Mouse (Mus musculus): ENCODE data around the gene Hcfc2.

The Hcfc2 gene

DNA sequence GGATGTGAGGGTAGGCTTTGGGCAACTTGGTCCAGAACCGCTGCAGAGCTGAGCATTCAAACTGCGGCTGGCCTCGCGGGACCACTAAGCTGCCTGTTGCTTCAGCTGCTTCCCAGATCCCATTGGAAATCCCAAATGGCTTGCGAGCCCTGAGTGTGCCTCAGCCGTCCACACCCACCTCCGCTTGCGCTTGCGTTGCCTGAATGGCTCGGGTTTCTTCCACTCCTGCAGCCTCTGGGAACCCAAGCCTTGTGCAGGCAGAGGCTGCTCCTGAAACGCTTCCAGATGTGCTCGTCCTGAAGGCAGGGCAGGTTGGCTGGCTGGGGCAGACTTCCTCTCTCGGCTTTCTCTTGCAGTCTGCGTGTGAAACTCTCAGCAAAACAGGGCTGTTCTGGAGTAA is 5.5 kb upstream of the Hcfc2 start, which contains the start of gene Glt8d2:
Glt8d2 (minus strand) TSS at position 157 of the 400 bp plus-strand sequence.
- no peak for TF ChIP-seq POU5F1 (IDR thresholded peaks at IDR 0.05; ENCODE audit: borderline replicate concordance, low read length)
- TF ChIP-seq NANOG (IDR thresholded peaks at IDR 0.05; ENCODE audit: borderline replicate concordance, low read length), result no peak
- no peak for TF ChIP-seq CTCF (conservative IDR thresholded peaks at IDR 0.05; ENCODE audit: low read length)
- peaks cover 14% of the 10 kb centered on the region for H3K4me1 ChIP-seq (replicated peaks; ENCODE audit: low read depth, low read length)
- no peaks in the 10 kb centered on the region for H3K36me3 ChIP-seq (ENCODE audit: insufficient read depth, low read length)
- peaks cover 35% of the 10 kb centered on the region for H3K27me3 ChIP-seq (ENCODE audit: insufficient read depth, low read length)
- peak within 1 kb of the TSS; percentile 29 for H3K4me3 ChIP-seq (replicated peaks; ENCODE audit: low read length)
- no peaks in the 10 kb centered on the region; the same call in 1 of the 2 replicates for H3K9me3 ChIP-seq (ENCODE audit: low read length)

DNA sequence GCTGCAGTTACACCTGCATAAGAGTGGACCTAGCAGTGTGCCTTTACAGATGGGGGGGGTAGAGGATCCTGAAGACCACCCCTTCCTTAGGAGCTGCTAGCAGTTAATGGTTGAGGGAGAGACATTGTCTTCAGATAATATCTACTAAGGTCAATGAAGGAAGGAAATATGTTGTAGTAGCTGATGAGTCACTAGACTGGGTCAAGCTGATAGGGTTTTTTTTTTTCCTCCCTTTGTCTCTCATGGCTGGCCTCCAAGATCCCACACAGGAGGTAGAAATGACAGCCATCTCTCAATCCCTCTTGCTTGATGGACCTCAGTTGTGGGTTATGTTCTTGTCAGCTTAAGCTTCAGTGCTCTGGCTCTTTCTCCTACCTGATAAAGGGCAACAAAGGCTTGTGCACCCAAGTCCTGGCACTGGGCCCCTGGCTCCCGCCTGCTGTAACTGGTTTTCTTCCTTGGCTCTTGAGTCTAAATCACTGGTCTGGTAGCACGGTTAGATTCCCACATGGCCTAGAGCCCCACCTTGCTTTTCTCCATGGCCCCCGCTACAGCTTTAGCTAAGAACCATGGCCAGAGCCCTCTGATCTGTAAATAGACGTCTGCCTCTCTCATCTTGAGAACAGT is 606 bp downstream of the Hcfc2 start:
- no peaks in the 10 kb centered on the region for H3K36me3 ChIP-seq (ENCODE audit: insufficient read depth, low read length)
- H3K4me1 ChIP-seq (replicated peaks; ENCODE audit: low read depth, low read length), result peaks cover 25% of the 10 kb centered on the region
- no peak for TF ChIP-seq NANOG (IDR thresholded peaks at IDR 0.05; ENCODE audit: borderline replicate concordance, low read length)
- no peak for TF ChIP-seq POU5F1 (IDR thresholded peaks at IDR 0.05; ENCODE audit: borderline replicate concordance, low read length)
- no peak for TF ChIP-seq CTCF (conservative IDR thresholded peaks at IDR 0.05; ENCODE audit: low read length)

DNA sequence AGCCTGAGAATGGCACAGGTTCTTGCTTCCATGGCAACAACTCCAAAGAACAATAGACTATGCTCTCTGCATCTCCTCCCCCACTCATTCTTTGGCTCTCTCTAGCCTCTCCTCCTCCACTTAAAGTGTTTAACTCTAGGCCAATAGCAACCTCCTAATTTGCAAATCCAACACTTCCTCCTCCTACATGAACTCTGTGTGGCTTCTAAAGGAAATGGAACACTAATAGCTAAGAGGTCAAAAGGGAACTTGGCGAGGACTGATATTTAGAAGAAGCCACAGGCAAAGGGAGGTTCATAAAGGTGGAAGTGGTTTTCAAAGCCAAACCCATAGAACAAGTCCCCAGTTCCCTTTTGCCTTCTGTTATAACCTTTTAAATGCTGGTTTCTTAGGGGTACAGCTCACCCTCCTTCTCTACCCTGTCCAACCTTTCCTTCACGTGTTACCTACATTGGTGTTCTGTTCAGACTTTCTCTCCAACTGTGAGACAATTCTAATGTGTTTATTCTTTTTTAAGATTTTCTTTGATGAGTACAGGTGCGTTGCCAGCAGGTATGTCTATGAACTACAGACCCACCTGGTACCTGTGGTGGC is 1.4 kb downstream of the Hcfc2 start:
- H3K4me1 ChIP-seq (replicated peaks; ENCODE audit: low read depth, low read length), result peaks cover 25% of the 10 kb centered on the region
- H3K36me3 ChIP-seq (ENCODE audit: insufficient read depth, low read length), result no peaks in the 10 kb centered on the region
- no peak for TF ChIP-seq NANOG (IDR thresholded peaks at IDR 0.05; ENCODE audit: borderline replicate concordance, low read length)
- no peak for TF ChIP-seq CTCF (conservative IDR thresholded peaks at IDR 0.05; ENCODE audit: low read length)
- no peak for TF ChIP-seq POU5F1 (IDR thresholded peaks at IDR 0.05; ENCODE audit: borderline replicate concordance, low read length)
- H3K27me3 ChIP-seq (ENCODE audit: insufficient read depth, low read length), result peaks cover 18% of the 10 kb centered on the region
- H3K9me3 ChIP-seq (ENCODE audit: low read length), result no peaks in the 10 kb centered on the region
- no peak overlapping the region for H3K4me3 ChIP-seq (replicated peaks; ENCODE audit: low read length)

More for the DNA sequence above, 606 bp downstream of the Hcfc2 start:
- H3K27me3 ChIP-seq (ENCODE audit: insufficient read depth, low read length), result peaks cover 20% of the 10 kb centered on the region
- no peak overlapping the region for H3K4me3 ChIP-seq (replicated peaks; ENCODE audit: low read length)
- H3K9me3 ChIP-seq (ENCODE audit: low read length), result no peaks in the 10 kb centered on the region

GRCm38 (mm10) chr10:82698712-82699261 is 2.8 kb downstream of the Hcfc2 start:
- H3K4me3 ChIP-seq (replicated peaks; ENCODE audit: low read length), result peak overlapping the region; percentile 90
- no peaks in the 10 kb centered on the region for H3K36me3 ChIP-seq (ENCODE audit: insufficient read depth, low read length)
- H3K27me3 ChIP-seq (ENCODE audit: insufficient read depth, low read length), result peaks cover 18% of the 10 kb centered on the region
- TF ChIP-seq CTCF (conservative IDR thresholded peaks at IDR 0.05; ENCODE audit: low read length) (no peak), POU5F1 (IDR thresholded peaks at IDR 0.05; ENCODE audit: borderline replicate concordance, low read length) (no peak), NANOG (IDR thresholded peaks at IDR 0.05; ENCODE audit: borderline replicate concordance, low read length) (no peak)
- H3K9me3 ChIP-seq (ENCODE audit: low read length), result no peaks in the 10 kb centered on the region
- H3K4me1 ChIP-seq (replicated peaks; ENCODE audit: low read depth, low read length), result peaks cover 25% of the 10 kb centered on the region

DNA sequence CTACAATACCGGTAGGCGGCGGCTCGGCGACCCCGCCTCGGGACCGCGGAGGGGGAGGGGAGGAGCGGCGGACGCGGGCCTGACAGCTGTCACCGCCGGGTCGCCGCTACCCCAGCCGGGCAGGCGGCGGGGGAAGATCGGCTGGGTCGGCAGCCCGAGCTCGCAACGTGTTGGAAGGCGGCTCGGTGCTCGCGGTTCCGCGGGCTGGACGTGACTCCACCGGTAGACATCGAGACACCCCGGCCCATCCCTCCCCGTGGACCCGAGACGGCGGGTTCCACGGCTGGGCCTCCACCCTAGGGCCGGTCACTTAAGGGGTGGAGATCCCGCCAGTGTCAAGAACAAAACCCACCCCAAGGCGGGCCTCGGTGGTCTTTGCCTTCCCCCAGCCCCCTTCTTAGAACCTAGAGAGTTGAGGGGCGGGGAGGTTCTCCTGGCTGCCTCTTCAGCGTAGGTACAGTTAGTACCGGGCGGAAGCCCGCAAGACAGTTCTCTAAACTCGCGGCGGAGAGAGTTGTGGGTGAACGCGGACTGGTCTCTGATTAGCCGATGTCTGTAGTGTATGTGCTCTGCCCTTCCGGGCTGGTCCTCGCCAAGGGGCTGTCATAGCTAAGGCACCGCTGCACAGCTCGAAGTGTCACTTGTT is 3.5 kb downstream of the Hcfc2 start:
- peaks cover 25% of the 10 kb centered on the region for H3K4me1 ChIP-seq (replicated peaks; ENCODE audit: low read depth, low read length)
- TF ChIP-seq CTCF (conservative IDR thresholded peaks at IDR 0.05; ENCODE audit: low read length) (no peak), POU5F1 (IDR thresholded peaks at IDR 0.05; ENCODE audit: borderline replicate concordance, low read length) (no peak), NANOG (IDR thresholded peaks at IDR 0.05; ENCODE audit: borderline replicate concordance, low read length) (no peak)
- no peaks in the 10 kb centered on the region for H3K36me3 ChIP-seq (ENCODE audit: insufficient read depth, low read length)
- peak overlapping the region; percentile 90 for H3K4me3 ChIP-seq (replicated peaks; ENCODE audit: low read length)
- no peaks in the 10 kb centered on the region for H3K9me3 ChIP-seq (ENCODE audit: low read length)
- H3K27me3 ChIP-seq (ENCODE audit: insufficient read depth, low read length), result peaks cover 18% of the 10 kb centered on the region

- no peaks in the 10 kb centered on the region for H3K27me3 ChIP-seq (ENCODE audit: insufficient read depth, low read length)
- peaks cover 15% of the 10 kb centered on the region for H3K36me3 ChIP-seq (ENCODE audit: insufficient read depth, low read length)
- TF ChIP-seq NANOG (IDR thresholded peaks at IDR 0.05; ENCODE audit: borderline replicate concordance, low read length) (no peak), CTCF (conservative IDR thresholded peaks at IDR 0.05; ENCODE audit: low read length) (no peak), POU5F1 (IDR thresholded peaks at IDR 0.05; ENCODE audit: borderline replicate concordance, low read length) (no peak)
- H3K9me3 ChIP-seq (ENCODE audit: low read length), result no peaks in the 10 kb centered on the region
- H3K4me3 ChIP-seq (replicated peaks; ENCODE audit: low read length), result no peak overlapping the region
- peaks cover 35% of the 10 kb centered on the region for H3K4me1 ChIP-seq (replicated peaks; ENCODE audit: low read depth, low read length)
Measured at GRCm38 (mm10) chr10:82741354-82741753, 45.4 kb downstream of the Hcfc2 start.

GRCm38 (mm10) chr10:82741876-82742275 is 45.9 kb downstream of the Hcfc2 start:
- peaks cover 20% of the 10 kb centered on the region for H3K36me3 ChIP-seq (ENCODE audit: insufficient read depth, low read length)
- H3K4me3 ChIP-seq (replicated peaks; ENCODE audit: low read length), result no peak overlapping the region
- no peak for TF ChIP-seq CTCF (conservative IDR thresholded peaks at IDR 0.05; ENCODE audit: low read length)
- no peak for TF ChIP-seq POU5F1 (IDR thresholded peaks at IDR 0.05; ENCODE audit: borderline replicate concordance, low read length)
- TF ChIP-seq NANOG (IDR thresholded peaks at IDR 0.05; ENCODE audit: borderline replicate concordance, low read length), result no peak
- H3K27me3 ChIP-seq (ENCODE audit: insufficient read depth, low read length), result no peaks in the 10 kb centered on the region
- H3K4me1 ChIP-seq (replicated peaks; ENCODE audit: low read depth, low read length), result peaks cover 40% of the 10 kb centered on the region
- no peaks in the 10 kb centered on the region for H3K9me3 ChIP-seq (ENCODE audit: low read length)

GRCm38 (mm10) chr10:82742578-82742977 is 46.6 kb downstream of the Hcfc2 start:
- Histone ChIP-seq H3K4me1 (replicated peaks; ENCODE audit: low read depth, low read length) (peaks cover 47% of the 10 kb centered on the region), H3K4me3 (replicated peaks; ENCODE audit: low read length) (no peak overlapping the region), H3K27me3 (ENCODE audit: insufficient read depth, low read length) (no peaks in the 10 kb centered on the region), H3K36me3 (ENCODE audit: insufficient read depth, low read length) (peaks cover 27% of the 10 kb centered on the region), H3K9me3 (ENCODE audit: low read length) (no peaks in the 10 kb centered on the region)
- TF ChIP-seq CTCF (conservative IDR thresholded peaks at IDR 0.05; ENCODE audit: low read length), result no peak
- TF ChIP-seq POU5F1 (IDR thresholded peaks at IDR 0.05; ENCODE audit: borderline replicate concordance, low read length), result no peak
- no peak for TF ChIP-seq NANOG (IDR thresholded peaks at IDR 0.05; ENCODE audit: borderline replicate concordance, low read length)
